Mouse (Mus musculus): ENCODE measurements around the gene Nphp3. TPM values are rescaled to one million over a fixed set of nuclear protein-coding genes. Genes with fewer than 3 reads are reported as not detected.

Nphp3 gene
- total RNA-seq (2014; rRNA removed) (4.7 and 7.4 TPM in 2 replicates), polyA plus RNA-seq (2015; fragmentation: Nextera tagmentation; extraction: Ambion mirVana) (0.53 and 1.9 TPM in 2 replicates)

DNA sequence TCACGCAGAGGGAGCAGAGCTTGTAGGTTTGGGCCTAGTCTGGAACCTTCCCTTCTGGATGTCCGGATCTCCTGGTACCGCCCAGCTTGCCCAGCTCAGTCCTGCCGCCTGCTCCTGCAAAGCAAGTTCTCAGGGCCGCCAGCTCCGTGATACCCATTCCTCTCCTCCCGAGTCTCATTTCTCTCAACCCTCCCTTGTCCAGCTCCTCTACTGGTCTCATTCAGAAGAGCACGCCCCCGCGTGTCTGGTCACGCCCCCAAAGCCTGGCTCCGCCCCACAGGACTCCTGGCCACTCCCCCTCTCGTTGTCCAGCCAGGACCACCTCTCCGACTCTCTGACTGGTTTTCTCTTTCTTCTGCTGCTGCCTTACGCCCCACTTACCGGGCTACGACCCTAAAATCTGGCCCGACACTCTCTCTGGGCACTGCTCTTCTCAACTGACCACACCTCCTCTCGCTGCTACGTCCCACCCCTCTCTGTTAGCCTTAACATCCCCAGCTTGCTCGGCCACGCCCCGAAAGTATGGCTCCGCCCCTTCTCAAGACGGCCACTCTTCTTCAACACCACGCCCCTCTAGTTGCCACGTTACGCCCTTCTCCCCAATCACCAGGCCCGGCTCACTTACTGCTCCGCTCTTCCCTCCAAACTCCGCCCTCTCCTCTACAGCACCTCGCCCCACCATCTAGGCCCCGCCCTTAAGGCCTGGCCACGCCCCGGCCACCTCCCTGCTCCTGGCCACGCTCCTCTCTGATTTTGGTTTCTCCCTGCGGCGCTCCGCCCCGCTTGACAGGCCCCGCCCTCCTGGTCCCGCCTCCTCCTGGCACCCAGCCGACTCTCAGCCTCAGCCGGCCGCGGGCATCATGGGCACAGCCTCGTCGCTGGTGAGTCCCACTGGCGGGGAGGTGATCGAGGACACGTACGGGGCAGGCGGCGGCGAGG is at the start of gene Nphp3:
TSS of gene Nphp3 (plus strand) at position 624 of the 939 bp plus-strand sequence.
- Histone ChIP-seq H3K9ac (peak within 1 kb of the TSS; percentile 65), H3K36me3 (ENCODE audit: insufficient read depth) (no peaks in the 10 kb centered on the region), H3K27me3 (ENCODE audit: insufficient read depth, low read length) (no peaks in the 10 kb centered on the region), H3K4me3 (ENCODE audit: low read depth, low read length) (peak within 1 kb of the TSS; percentile 56), H3K27ac (ENCODE audit: low read depth, low read length) (peak within 1 kb of the TSS; percentile 85), H3K9me3 (ENCODE audit: low read length) (no peaks in the 10 kb centered on the region), H3K4me2 (ENCODE audit: low read depth) (peak within 1 kb of the TSS; percentile 69), H3K4me1 (ENCODE audit: insufficient read depth) (no peaks in the 10 kb centered on the region)
- DNase-seq (peak; percentile 99), ATAC-seq (peak; percentile 98)
- 3% methylated on average over 53 of the region's 55 CpGs for WGBS
- TF ChIP-seq CTCF (IDR thresholded peaks at IDR 0.05; ENCODE audit: low read depth), result peak; percentile 42; the same call in 1 of the 2 replicates

DNA sequence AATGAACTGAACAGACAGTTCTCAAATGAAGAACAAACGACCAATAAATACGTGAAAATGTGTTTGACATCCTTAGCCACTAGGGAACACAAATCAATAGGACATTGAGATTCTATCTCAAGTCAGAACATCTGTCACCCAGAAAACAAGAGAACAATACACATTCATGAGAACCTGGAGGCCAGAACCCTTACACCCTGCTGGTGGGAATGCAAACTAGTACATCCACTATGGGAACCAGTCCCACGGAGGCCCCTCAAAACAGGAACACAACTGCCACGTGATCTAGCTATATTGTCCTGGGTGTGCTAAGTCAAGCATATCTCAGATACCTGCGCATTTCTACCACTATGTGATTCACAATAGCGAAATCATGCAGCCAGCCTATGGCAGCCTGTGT is 43.6 kb upstream of the Nphp3 start:
- ATAC-seq (no peak), DNase-seq (no peak)
- Histone ChIP-seq H3K36me3 (ENCODE audit: insufficient read depth) (no peaks in the 10 kb centered on the region), H3K27me3 (ENCODE audit: insufficient read depth, low read length) (no peaks in the 10 kb centered on the region), H3K4me2 (ENCODE audit: low read depth) (no peak overlapping the region), H3K4me1 (ENCODE audit: insufficient read depth) (no peaks in the 10 kb centered on the region), H3K9me3 (ENCODE audit: low read length) (no peaks in the 10 kb centered on the region), H3K27ac (ENCODE audit: low read depth, low read length) (no peak overlapping the region), H3K9ac (no peak overlapping the region), H3K4me3 (ENCODE audit: low read depth, low read length) (no peak overlapping the region)
- 77% methylated on average over 6 of the region's 6 CpGs for WGBS
- TF ChIP-seq CTCF (IDR thresholded peaks at IDR 0.05; ENCODE audit: low read depth), result no peak

DNA sequence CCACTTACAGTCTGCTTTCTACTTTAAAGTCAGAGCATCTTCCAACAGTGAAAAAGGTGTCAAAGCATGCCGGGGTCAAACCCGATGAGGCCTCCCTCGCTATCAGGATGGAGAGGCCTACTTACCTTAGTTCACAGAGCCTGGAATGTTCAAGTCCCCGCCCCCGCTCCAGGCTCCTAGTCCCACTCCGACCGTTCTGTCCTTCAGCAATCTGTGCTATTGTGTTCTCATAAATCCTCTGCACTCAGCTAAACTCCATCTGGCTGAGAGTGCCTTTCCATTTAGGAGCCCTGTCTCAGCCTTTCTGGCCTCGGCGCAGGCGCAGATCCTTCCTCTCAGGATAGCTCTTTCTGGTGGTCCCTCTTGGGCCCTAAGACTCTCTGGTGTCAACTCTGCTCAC is 42.4 kb upstream of the Nphp3 start:
- no peaks in the 10 kb centered on the region for H3K9me3 ChIP-seq (ENCODE audit: low read length)
- no peak for DNase-seq
- H3K4me2 ChIP-seq (ENCODE audit: low read depth), result no peak overlapping the region
- H3K36me3 ChIP-seq (ENCODE audit: insufficient read depth), result no peaks in the 10 kb centered on the region
- WGBS, result 84% methylated on average over 10 of the region's 10 CpGs
- no peak overlapping the region for H3K27ac ChIP-seq (ENCODE audit: low read depth, low read length)
- ATAC-seq, result no peak
- no peak overlapping the region for H3K4me3 ChIP-seq (ENCODE audit: low read depth, low read length)
- H3K9ac ChIP-seq, result no peak overlapping the region
- H3K4me1 ChIP-seq (ENCODE audit: insufficient read depth), result no peaks in the 10 kb centered on the region
- TF ChIP-seq CTCF (IDR thresholded peaks at IDR 0.05; ENCODE audit: low read depth), result no peak
- no peaks in the 10 kb centered on the region for H3K27me3 ChIP-seq (ENCODE audit: insufficient read depth, low read length)

- no peak overlapping the region for H3K4me3 ChIP-seq (ENCODE audit: low read depth, low read length)
- DNase-seq (peak; percentile 92), ATAC-seq (peak; percentile 48; the same call in 1 of the 2 replicates)
- no peaks in the 10 kb centered on the region for H3K4me1 ChIP-seq (ENCODE audit: insufficient read depth)
- H3K36me3 ChIP-seq (ENCODE audit: insufficient read depth), result no peaks in the 10 kb centered on the region
- no peaks in the 10 kb centered on the region for H3K27me3 ChIP-seq (ENCODE audit: insufficient read depth, low read length)
- WGBS, result 8% methylated on average over 2 of the region's 2 CpGs
- no peak overlapping the region for H3K9ac ChIP-seq
- H3K27ac ChIP-seq (ENCODE audit: low read depth, low read length), result no peak overlapping the region
- peak; percentile 74 for TF ChIP-seq CTCF (IDR thresholded peaks at IDR 0.05; ENCODE audit: low read depth)
- H3K9me3 ChIP-seq (ENCODE audit: low read length), result no peaks in the 10 kb centered on the region
- no peak overlapping the region for H3K4me2 ChIP-seq (ENCODE audit: low read depth)
These were observed 5.8 kb upstream of the Nphp3 start for GRCm38 (mm10) chr9:103996496-103996895.

- ATAC-seq (no peak), DNase-seq (no peak)
- Histone ChIP-seq H3K27ac (ENCODE audit: low read depth, low read length) (no peak overlapping the region), H3K4me2 (ENCODE audit: low read depth) (no peak overlapping the region), H3K9ac (no peak overlapping the region), H3K4me3 (ENCODE audit: low read depth, low read length) (no peak overlapping the region), H3K27me3 (ENCODE audit: insufficient read depth, low read length) (no peaks in the 10 kb centered on the region), H3K36me3 (ENCODE audit: insufficient read depth) (no peaks in the 10 kb centered on the region), H3K9me3 (ENCODE audit: low read length) (no peaks in the 10 kb centered on the region), H3K4me1 (ENCODE audit: insufficient read depth) (no peaks in the 10 kb centered on the region)
- WGBS, result 62% methylated on average over 3 of the region's 3 CpGs
- no peak for TF ChIP-seq CTCF (IDR thresholded peaks at IDR 0.05; ENCODE audit: low read depth)
These were observed 1.7 kb upstream of the Nphp3 start for GRCm38 (mm10) chr9:104000601-104001000.

GRCm38 (mm10) chr9:104002913-104003330 is 578 bp downstream of the Nphp3 start:
- Histone ChIP-seq H3K9me3 (ENCODE audit: low read length) (no peaks in the 10 kb centered on the region), H3K4me3 (ENCODE audit: low read depth, low read length) (peak overlapping the region; percentile 56), H3K4me2 (ENCODE audit: low read depth) (peak overlapping the region; percentile 69), H3K9ac (peak overlapping the region; percentile 65), H3K36me3 (ENCODE audit: insufficient read depth) (no peaks in the 10 kb centered on the region), H3K27me3 (ENCODE audit: insufficient read depth, low read length) (no peaks in the 10 kb centered on the region), H3K27ac (ENCODE audit: low read depth, low read length) (peak overlapping the region; percentile 85), H3K4me1 (ENCODE audit: insufficient read depth) (no peaks in the 10 kb centered on the region)
- DNase-seq, result peak; percentile 89
- TF ChIP-seq CTCF (IDR thresholded peaks at IDR 0.05; ENCODE audit: low read depth), result peak; percentile 82
- under 1% methylated on average over 37 of the region's 37 CpGs for WGBS
- ATAC-seq, result peak; percentile 57

DNA sequence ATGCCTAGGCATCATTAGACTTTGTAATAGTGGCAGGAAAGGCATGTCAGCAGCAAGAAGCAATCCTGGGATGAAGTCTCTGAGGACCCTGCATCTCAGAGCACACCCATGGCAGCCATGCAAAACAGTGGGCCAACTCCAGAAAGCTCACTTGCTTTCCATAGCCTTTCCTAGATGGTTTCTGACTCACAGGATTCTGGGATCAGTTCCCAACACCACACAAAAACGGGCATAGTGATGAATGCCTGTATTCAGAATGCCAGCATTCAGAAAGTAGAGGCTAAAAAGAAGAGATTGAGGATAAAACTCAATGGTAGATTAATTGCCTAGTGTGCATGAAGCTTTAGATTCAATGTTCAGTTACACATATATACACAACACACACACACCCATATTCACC is 12.2 kb downstream of the Nphp3 start:
- peaks cover 20% of the 10 kb centered on the region for H3K36me3 ChIP-seq (ENCODE audit: insufficient read depth)
- H3K9ac ChIP-seq, result no peak overlapping the region
- no peak overlapping the region for H3K27ac ChIP-seq (ENCODE audit: low read depth, low read length)
- no peak for TF ChIP-seq CTCF (IDR thresholded peaks at IDR 0.05; ENCODE audit: low read depth)
- ATAC-seq (no peak), DNase-seq (no peak)
- H3K4me3 ChIP-seq (ENCODE audit: low read depth, low read length), result no peak overlapping the region
- 33% methylated on average over 1 of the region's 1 CpGs for WGBS
- no peaks in the 10 kb centered on the region for H3K4me1 ChIP-seq (ENCODE audit: insufficient read depth)
- H3K4me2 ChIP-seq (ENCODE audit: low read depth), result no peak overlapping the region
- no peaks in the 10 kb centered on the region for H3K9me3 ChIP-seq (ENCODE audit: low read length)
- no peaks in the 10 kb centered on the region for H3K27me3 ChIP-seq (ENCODE audit: insufficient read depth, low read length)

Measured in forebrain, postnatal 0 days (tissue).